Mouse (Mus musculus) midbrain, embryonic 12.5 days (tissue): ENCODE results near the gene Vsig1. TPM values are rescaled to one million over a fixed set of nuclear protein-coding genes. Genes with fewer than 3 reads are reported as not detected.

ENCODE experiments used
- ATAC-seq: fragments of 200-750 bp; cut with Nextera tagmentation; 2 replicates; pipeline ENCODE4 v1.8.0; 2017; ENCODE audit warnings: low read depth, moderate TSS enrichment, moderate library complexity; ENCODE audit not compliant: low FRiP score
- H3K27ac ChIP-seq: fragments of 300-500 bp; sonication (generic); replicated peaks from 2 replicates; pipeline ENCODE4 v1.5.1; 2016; ENCODE audit warnings: mild to moderate bottlenecking
- H3K27me3 ChIP-seq: fragments of 300-500 bp; sonication (generic); 2 replicates; pipeline ENCODE4 v1.6.1; 2016; ENCODE audit warnings: mild to moderate bottlenecking
- H3K36me3 ChIP-seq: fragments of 300-500 bp; sonication (generic); 2 replicates; pipeline ENCODE4 v1.6.1; 2016
- H3K4me1 ChIP-seq: fragments of 300-500 bp; sonication (generic); 2 replicates; pipeline ENCODE4 v1.6.1; 2016
- H3K4me2 ChIP-seq: fragments of 300-500 bp; sonication (generic); replicated peaks from 2 replicates; pipeline ENCODE4 v1.6.1; 2016; ENCODE audit warnings: mild to moderate bottlenecking, moderate library complexity
- H3K4me3 ChIP-seq: fragments of 300-500 bp; sonication (generic); 2 replicates; pipeline ENCODE4 v1.5.1; 2016; ENCODE audit warnings: mild to moderate bottlenecking
- H3K9ac ChIP-seq: fragments of 300-500 bp; sonication (generic); replicated peaks from 2 replicates; pipeline ENCODE4 v1.6.1; 2016; ENCODE audit warnings: mild to moderate bottlenecking, moderate library complexity
- H3K9me3 ChIP-seq: fragments of 300-500 bp; sonication (generic); 2 replicates; pipeline ENCODE4 v1.6.1; 2016; ENCODE audit warnings: mild to moderate bottlenecking
- WGBS: fragments of 180-500 bp; shearing (Covaris S2); methylation state at CpG from one replicate; pipeline ENCODE4 v1.1.7; 2016; 5-methylcytosine and 5-hydroxymethylcytosine counted together
- polyA plus RNA-seq: library from polyadenylated mRNA; unstranded; fragments of >200 nt; fragmentation: Nextera tagmentation; extraction: Ambion mirVana; gene quantifications from 2 replicates; pipeline ENCODE4 v1.2.1, GENCODE M21; 2016

Vsig1 gene
- polyA plus RNA-seq, 1 experiment from 2014 or later, result not detected

GRCm38 (mm10) chrX:140978943-140979342, 71.5 kb downstream of the Vsig1 start:
- WGBS, result 90% methylated on average over 1 of the region's 1 CpGs

GRCm38 (mm10) chrX:140979546-140979945, 72.1 kb downstream of the Vsig1 start:
- peaks cover 49% of the 10 kb centered on the region for H3K27me3 ChIP-seq
- WGBS, result 91% methylated on average over 2 of the region's 2 CpGs
- H3K27ac ChIP-seq, result no peak overlapping the region
- H3K4me3 ChIP-seq, result no peak overlapping the region
- H3K9ac ChIP-seq, result no peak overlapping the region
- no peak for ATAC-seq
- H3K4me2 ChIP-seq, result no peak overlapping the region
- no peaks in the 10 kb centered on the region for H3K36me3 ChIP-seq
- H3K4me1 ChIP-seq, result no peaks in the 10 kb centered on the region
- H3K9me3 ChIP-seq, result no peaks in the 10 kb centered on the region

More at GRCm38 (mm10) chrX:140978943-140979342, 71.5 kb downstream of the Vsig1 start:
- no peak overlapping the region for H3K9ac ChIP-seq
- H3K36me3 ChIP-seq, result no peaks in the 10 kb centered on the region
- H3K9me3 ChIP-seq, result no peaks in the 10 kb centered on the region
- H3K4me3 ChIP-seq, result no peak overlapping the region
- no peak overlapping the region for H3K4me2 ChIP-seq
- H3K27me3 ChIP-seq, result peaks cover 45% of the 10 kb centered on the region
- no peaks in the 10 kb centered on the region for H3K4me1 ChIP-seq
- ATAC-seq, result no peak
- H3K27ac ChIP-seq, result no peak overlapping the region

GRCm38 (mm10) chrX:140980163-140980562, 72.8 kb downstream of the Vsig1 start:
- peaks cover 51% of the 10 kb centered on the region for H3K27me3 ChIP-seq
- H3K27ac ChIP-seq, result no peak overlapping the region
- 72% methylated on average over 4 of the region's 4 CpGs for WGBS
- no peak overlapping the region for H3K4me2 ChIP-seq
- H3K9ac ChIP-seq, result no peak overlapping the region
- H3K4me1 ChIP-seq, result no peaks in the 10 kb centered on the region
- no peak overlapping the region for H3K4me3 ChIP-seq
- H3K9me3 ChIP-seq, result no peaks in the 10 kb centered on the region
- no peak for ATAC-seq
- no peaks in the 10 kb centered on the region for H3K36me3 ChIP-seq

- no peak overlapping the region for H3K4me2 ChIP-seq
- H3K4me1 ChIP-seq, result no peaks in the 10 kb centered on the region
- peaks cover 59% of the 10 kb centered on the region for H3K27me3 ChIP-seq
- H3K9me3 ChIP-seq, result no peaks in the 10 kb centered on the region
- ATAC-seq, result no peak
- WGBS, result 63% methylated on average over 6 of the region's 6 CpGs
- no peaks in the 10 kb centered on the region for H3K36me3 ChIP-seq
- H3K4me3 ChIP-seq, result no peak overlapping the region
- no peak overlapping the region for H3K9ac ChIP-seq
- no peak overlapping the region for H3K27ac ChIP-seq
Measured at GRCm38 (mm10) chrX:140983206-140983960, 76.0 kb downstream of the Vsig1 start.

GRCm38 (mm10) chrX:140984795-140985194, 77.4 kb downstream of the Vsig1 start:
- no peaks in the 10 kb centered on the region for H3K36me3 ChIP-seq
- H3K4me1 ChIP-seq, result no peaks in the 10 kb centered on the region
- H3K4me2 ChIP-seq, result no peak overlapping the region
- no peak overlapping the region for H3K4me3 ChIP-seq
- no peaks in the 10 kb centered on the region for H3K9me3 ChIP-seq
- WGBS, result 73% methylated on average over 6 of the region's 6 CpGs
- no peak overlapping the region for H3K27ac ChIP-seq
- no peak for ATAC-seq
- H3K9ac ChIP-seq, result no peak overlapping the region
- peaks cover 57% of the 10 kb centered on the region for H3K27me3 ChIP-seq

- Histone ChIP-seq H3K36me3 (no peaks in the 10 kb centered on the region), H3K4me2 (no peak overlapping the region), H3K4me3 (no peak overlapping the region), H3K9me3 (no peaks in the 10 kb centered on the region), H3K9ac (no peak overlapping the region), H3K27ac (no peak overlapping the region), H3K27me3 (peaks cover 57% of the 10 kb centered on the region), H3K4me1 (no peaks in the 10 kb centered on the region)
- WGBS, result 87% methylated on average over 2 of the region's 2 CpGs
- ATAC-seq, result no peak
Measured at GRCm38 (mm10) chrX:140985256-140985655, 77.8 kb downstream of the Vsig1 start.

Other genes starting within 250 kb of the Vsig1 start
- 4.3 and 4.6 TPM in 2 replicates for gene Mid2, start 243.0 kb upstream of the Vsig1 start, polyA plus RNA-seq
- gene Tex13b, start 94.2 kb upstream of the Vsig1 start, polyA plus RNA-seq, result not detected in 2 replicates
- 42.8 and 44.5 TPM in 2 replicates for gene Psmd10, start 49.1 kb downstream of the Vsig1 start, polyA plus RNA-seq
- 11.8 and 13.6 TPM in 2 replicates for gene Atg4a, start 49.3 kb downstream of the Vsig1 start, polyA plus RNA-seq